Mouse (Mus musculus) limb, embryonic 13.5 days (tissue): ENCODE results near the gene 4933402N03Rik. TPM values are rescaled to one million over a fixed set of nuclear protein-coding genes. Genes with fewer than 3 reads are reported as not detected.

Source experiments
- ATAC-seq: fragments of 200-750 bp; cut with Nextera tagmentation; 2 replicates; pipeline ENCODE4 v1.8.0; 2017; ENCODE audit warnings: low read depth, moderate number of reproducible peaks, moderate TSS enrichment; ENCODE audit not compliant: low FRiP score
- H3K27ac ChIP-seq: fragments of 300-500 bp; sonication (generic); 2 replicates; pipeline ENCODE4 v1.5.1; 2015; ENCODE audit warnings: inconsistent platforms, mild to moderate bottlenecking, moderate library complexity
- H3K27me3 ChIP-seq: fragments of 300-500 bp; sonication (generic); 2 replicates; pipeline ENCODE4 v1.6.1; 2015; ENCODE audit warnings: mild to moderate bottlenecking, inconsistent platforms
- H3K36me3 ChIP-seq: fragments of 300-500 bp; sonication (generic); 2 replicates; pipeline ENCODE4 v1.6.1; 2015; ENCODE audit warnings: inconsistent platforms, mild to moderate bottlenecking, moderate library complexity
- H3K4me1 ChIP-seq: fragments of 300-500 bp; sonication (generic); 2 replicates; pipeline ENCODE4 v1.6.1; 2015; ENCODE audit warnings: inconsistent platforms
- H3K4me2 ChIP-seq: fragments of 300-500 bp; sonication (generic); replicated peaks from 2 replicates; pipeline ENCODE4 v1.6.1; 2015; ENCODE audit warnings: inconsistent platforms, mild to moderate bottlenecking, moderate library complexity
- H3K4me3 ChIP-seq: fragments of 300-500 bp; sonication (generic); 2 replicates; pipeline ENCODE4 v1.5.1; 2015; ENCODE audit warnings: moderate library complexity, mild to moderate bottlenecking, inconsistent platforms
- H3K9ac ChIP-seq: fragments of 300-500 bp; sonication (generic); 2 replicates; pipeline ENCODE4 v1.6.1; 2015; ENCODE audit warnings: mild to moderate bottlenecking, inconsistent platforms
- H3K9me3 ChIP-seq: fragments of 300-500 bp; sonication (generic); 2 replicates; pipeline ENCODE4 v1.6.1; 2016; ENCODE audit warnings: inconsistent platforms
- WGBS: fragments of 180-500 bp; shearing (Covaris S2); methylation state at CpG from one replicate; pipeline ENCODE4 v1.1.7; 2015; 5-methylcytosine and 5-hydroxymethylcytosine counted together
- polyA plus RNA-seq: library from polyadenylated mRNA; unstranded; fragments of >200 nt; fragmentation: Nextera tagmentation; extraction: Ambion mirVana; gene quantifications from 2 replicates; pipeline ENCODE4 v1.2.1, GENCODE M21; 2015

4933402N03Rik gene
- polyA plus RNA-seq, 1 experiment from 2014 or later: not detected

DNA sequence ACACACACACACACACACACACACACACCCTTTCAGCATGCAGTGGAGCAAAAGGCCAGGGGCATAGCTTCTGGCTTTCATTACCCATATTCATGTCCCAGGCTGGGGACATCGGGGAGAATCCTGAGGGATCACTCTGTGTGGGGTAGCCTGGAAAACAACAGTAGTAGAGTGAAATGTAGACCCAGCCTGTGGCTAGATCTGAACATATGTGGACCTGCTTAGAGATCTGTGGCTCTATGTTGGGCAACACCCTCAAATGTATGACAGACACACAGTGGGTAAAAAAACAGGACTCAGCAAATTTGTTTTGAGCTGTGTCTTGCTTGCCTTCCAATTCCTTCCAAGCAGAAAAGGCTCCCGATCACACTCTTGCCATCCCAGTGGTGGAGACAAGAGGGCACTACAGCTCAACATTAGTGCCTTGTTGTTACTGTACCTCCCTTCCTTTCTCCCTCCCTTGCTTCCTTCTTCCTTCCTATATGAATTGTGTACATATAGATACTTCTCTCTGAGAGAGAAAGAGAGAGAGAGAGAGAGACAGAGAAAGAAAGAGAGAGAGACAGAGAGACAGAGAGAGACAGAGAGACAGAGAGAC lies 23.8 kb downstream of the 4933402N03Rik start:
- Histone ChIP-seq H3K27me3 (no peaks in the 10 kb centered on the region), H3K36me3 (no peaks in the 10 kb centered on the region), H3K4me1 (no peaks in the 10 kb centered on the region), H3K27ac (no peak overlapping the region), H3K4me2 (no peak overlapping the region), H3K4me3 (no peak overlapping the region), H3K9ac (no peak overlapping the region), H3K9me3 (no peaks in the 10 kb centered on the region)
- ATAC-seq: no peak
- WGBS: 93% methylated on average over 2 of the region's 2 CpGs

DNA sequence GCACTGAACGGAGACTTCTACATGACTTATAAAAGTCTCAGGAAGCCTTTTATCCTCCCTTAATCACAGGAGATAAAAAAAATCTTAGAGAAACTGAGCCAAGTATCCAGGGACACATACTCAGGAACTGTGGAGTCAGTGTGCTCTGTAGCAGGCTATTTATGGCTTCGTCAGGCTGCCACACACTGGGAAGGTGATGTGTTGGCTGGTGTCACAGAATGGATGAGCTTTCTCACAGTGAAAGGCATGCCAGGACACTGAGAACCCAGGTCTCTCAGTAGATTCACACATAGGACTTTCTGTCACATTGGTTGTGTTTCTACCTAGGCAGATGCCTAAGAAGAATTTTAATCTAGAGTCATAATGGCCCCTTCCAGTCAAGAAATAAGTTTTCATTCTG lies 31.7 kb downstream of the 4933402N03Rik start:
- H3K4me3 ChIP-seq: no peak overlapping the region
- 65% methylated on average over 2 of the region's 2 CpGs for WGBS
- H3K9me3 ChIP-seq: no peaks in the 10 kb centered on the region

DNA sequence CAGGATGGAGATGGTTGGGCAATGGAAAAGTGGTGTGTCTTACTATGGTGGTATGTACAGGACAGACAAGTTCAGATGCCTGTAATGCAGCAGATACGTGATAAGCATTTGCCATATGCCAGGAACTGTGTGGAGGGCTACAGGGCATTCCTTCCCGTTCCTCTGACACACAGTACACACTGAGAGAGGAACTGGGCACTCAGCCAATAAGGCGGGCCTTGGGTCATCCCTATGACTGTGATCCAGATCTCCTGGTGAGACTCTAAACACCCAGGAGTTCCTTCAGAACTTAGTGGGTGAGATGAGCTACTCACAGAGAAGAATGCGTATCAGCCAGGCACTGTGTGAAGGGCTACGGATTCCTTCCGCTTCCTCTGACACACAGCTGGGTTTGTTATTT lies 32.4 kb downstream of the 4933402N03Rik start:
- Histone ChIP-seq H3K4me3 (no peak overlapping the region), H3K36me3 (no peaks in the 10 kb centered on the region), H3K4me1 (no peaks in the 10 kb centered on the region), H3K9me3 (no peaks in the 10 kb centered on the region), H3K9ac (no peak overlapping the region), H3K27me3 (no peaks in the 10 kb centered on the region), H3K4me2 (no peak overlapping the region), H3K27ac (no peak overlapping the region)
- no peak for ATAC-seq
- WGBS: 75% methylated on average over 6 of the region's 6 CpGs

More for the DNA sequence above, 31.7 kb downstream of the 4933402N03Rik start:
- H3K27ac ChIP-seq: no peak overlapping the region
- no peaks in the 10 kb centered on the region for H3K36me3 ChIP-seq
- no peaks in the 10 kb centered on the region for H3K4me1 ChIP-seq
- H3K27me3 ChIP-seq: no peaks in the 10 kb centered on the region
- H3K4me2 ChIP-seq: no peak overlapping the region
- no peak for ATAC-seq
- no peak overlapping the region for H3K9ac ChIP-seq

DNA sequence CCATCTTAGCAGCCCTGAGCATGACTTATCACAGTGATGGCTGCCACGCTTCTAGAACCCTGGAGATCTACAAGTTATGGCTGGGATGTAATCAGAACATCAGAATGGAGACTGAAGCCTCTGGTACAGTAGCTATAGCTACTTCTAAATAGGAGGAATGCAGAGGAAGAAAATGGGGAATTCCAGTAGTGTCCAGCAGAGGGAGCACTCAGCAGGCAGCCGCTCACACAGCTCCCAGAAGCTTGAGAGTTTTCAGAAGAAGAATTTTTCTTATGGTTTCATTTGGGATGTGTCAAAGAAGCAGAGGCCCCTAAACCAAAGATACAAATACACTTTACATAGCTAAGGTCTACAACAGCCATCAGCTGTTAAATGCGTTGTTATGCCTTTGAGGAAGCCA lies 33.6 kb downstream of the 4933402N03Rik start:
- H3K4me2 ChIP-seq: no peak overlapping the region
- no peak overlapping the region for H3K27ac ChIP-seq
- no peaks in the 10 kb centered on the region for H3K9me3 ChIP-seq
- no peak overlapping the region for H3K9ac ChIP-seq
- ATAC-seq: no peak
- no peaks in the 10 kb centered on the region for H3K4me1 ChIP-seq
- H3K27me3 ChIP-seq: no peaks in the 10 kb centered on the region
- no peaks in the 10 kb centered on the region for H3K36me3 ChIP-seq
- WGBS: 32% methylated on average over 3 of the region's 3 CpGs
- H3K4me3 ChIP-seq: no peak overlapping the region

Other genes starting within 250 kb of the 4933402N03Rik start
- 78.4 and 87.6 TPM in 2 replicates for gene Htra1, start 210.2 kb downstream of the 4933402N03Rik start, polyA plus RNA-seq
- gene Dmbt1, start 114.3 kb downstream of the 4933402N03Rik start, polyA plus RNA-seq: 0.03 and 0.04 TPM in 2 replicates
- gene 5430419D17Rik, start 28.1 kb upstream of the 4933402N03Rik start, polyA plus RNA-seq: not detected in 2 replicates
- not detected in 2 replicates for gene Cuzd1, start 176.0 kb upstream of the 4933402N03Rik start, polyA plus RNA-seq
- gene Fam24b, start 183.2 kb upstream of the 4933402N03Rik start, polyA plus RNA-seq: not detected in 2 replicates
- not detected in 2 replicates for gene Fam24a, start 187.6 kb upstream of the 4933402N03Rik start, polyA plus RNA-seq
- gene 2310057M21Rik, start 216.4 kb upstream of the 4933402N03Rik start, polyA plus RNA-seq: 24.8 and 25.0 TPM in 2 replicates
- gene Pstk, start 224.8 kb upstream of the 4933402N03Rik start, polyA plus RNA-seq: 76.4 and 76.8 TPM in 2 replicates